Mouse (Mus musculus) intestine, postnatal 0 days (tissue): Measurements from ENCODE around the gene Cdc42bpb. TPM values are rescaled to one million over a fixed set of nuclear protein-coding genes. Genes with fewer than 3 reads are reported as not detected.

ENCODE experiments used
- ATAC-seq: fragments of 200-750 bp; cut with Nextera tagmentation; 2 replicates; pipeline ENCODE4 v1.8.0; 2017; ENCODE audit warnings: mild to moderate bottlenecking, moderate TSS enrichment, moderate library complexity
- H3K27ac ChIP-seq: fragments of 300-500 bp; sonication (generic); 2 replicates; pipeline ENCODE4 v1.5.1; 2014; ENCODE audit warnings: mild to moderate bottlenecking, low read depth, low read length, moderate library complexity
- H3K27me3 ChIP-seq: fragments of 300-500 bp; sonication (generic); replicated peaks from 2 replicates; pipeline ENCODE4 v1.6.1; 2014; ENCODE audit warnings: low read length, mixed read lengths; ENCODE audit not compliant: control insufficient read depth, insufficient read depth
- H3K36me3 ChIP-seq: fragments of 300-500 bp; sonication (generic); 2 replicates; pipeline ENCODE4 v1.6.1; 2014; ENCODE audit warnings: mild to moderate bottlenecking, moderate library complexity; ENCODE audit not compliant: control insufficient read depth, insufficient read depth
- H3K4me1 ChIP-seq: fragments of 300-500 bp; sonication (generic); replicated peaks from 2 replicates; pipeline ENCODE4 v1.6.1; 2014; ENCODE audit warnings: antibody characterized with exemption, low read length, mixed read lengths; ENCODE audit not compliant: control insufficient read depth, insufficient read depth
- H3K4me2 ChIP-seq: fragments of 300-500 bp; sonication (generic); replicated peaks from 2 replicates; pipeline ENCODE4 v1.6.1; 2014; ENCODE audit warnings: low read depth, mild to moderate bottlenecking, moderate library complexity
- H3K4me3 ChIP-seq: fragments of 300-500 bp; sonication (generic); 2 replicates; pipeline ENCODE4 v1.5.1; 2014; ENCODE audit warnings: low read depth, low read length
- H3K9ac ChIP-seq: fragments of 300-500 bp; sonication (generic); 2 replicates; pipeline ENCODE4 v1.6.1; 2014; ENCODE audit warnings: mild to moderate bottlenecking, low read depth, low read length
- H3K9me3 ChIP-seq: fragments of 300-500 bp; sonication (generic); 2 replicates; pipeline ENCODE4 v1.6.1; 2016; ENCODE audit warnings: mixed run types; ENCODE audit not compliant: control insufficient read depth
- CTCF ChIP-seq: sonication (generic); IDR thresholded peaks from 2 replicates; pipeline ENCODE4 v1.5.1; 2016; ENCODE audit warnings: low read depth, mild to moderate bottlenecking, control low read depth, antibody characterized with exemption, moderate library complexity
- WGBS: fragments of 180-500 bp; shearing (Covaris S2); extraction: QIAGEN DNeasy Blood & Tissue Kit; methylation state at CpG from one replicate; pipeline ENCODE4 v1.1.7; 2014; 5-methylcytosine and 5-hydroxymethylcytosine counted together
- polyA plus RNA-seq: library from polyadenylated mRNA; unstranded; fragments of >200 nt; fragmentation: Nextera tagmentation; extraction: Ambion mirVana; gene quantifications from 2 replicates; pipeline ENCODE4 v1.2.1, GENCODE M21; 2015

Cdc42bpb gene
- polyA plus RNA-seq, 1 experiment from 2014 or later: 27.2 TPM

GRCm38 (mm10) chr12:111276371-111276770 is 101.1 kb downstream of the Cdc42bpb start:
- Histone ChIP-seq H3K9ac (no peak overlapping the region), H3K27ac (no peak overlapping the region), H3K9me3 (no peaks in the 10 kb centered on the region), H3K36me3 (peaks cover 37% of the 10 kb centered on the region), H3K27me3 (peaks cover 40% of the 10 kb centered on the region), H3K4me1 (0 out of 2 replicates have a peak, but pooled peaks cover 6% of the 10 kb centered on the region), H3K4me3 (no peak overlapping the region), H3K4me2 (no peak overlapping the region)
- no peak for TF ChIP-seq CTCF
- ATAC-seq: no peak
- 62% methylated on average over 6 of the region's 6 CpGs for WGBS

- peaks cover 37% of the 10 kb centered on the region for H3K36me3 ChIP-seq
Measured at GRCm38 (mm10) chr12:111275150-111275841, 102.2 kb downstream of the Cdc42bpb start.

GRCm38 (mm10) chr12:111274447-111275149 is 102.9 kb downstream of the Cdc42bpb start:
- Histone ChIP-seq H3K4me2 (peak overlapping the region; percentile 54), H3K27ac (no peak overlapping the region), H3K36me3 (peaks cover 37% of the 10 kb centered on the region), H3K9me3 (no peaks in the 10 kb centered on the region), H3K4me3 (peak overlapping the region; percentile 31), H3K9ac (no peak overlapping the region), H3K27me3 (peaks cover 47% of the 10 kb centered on the region), H3K4me1 (0 out of 2 replicates have a peak, but pooled peaks cover 8% of the 10 kb centered on the region)
- TF ChIP-seq CTCF: no peak
- 15% methylated on average over 80 of the region's 80 CpGs for WGBS
- no peak for ATAC-seq

More at GRCm38 (mm10) chr12:111275150-111275841, 102.2 kb downstream of the Cdc42bpb start:
- Histone ChIP-seq H3K4me2 (peak overlapping the region; percentile 54), H3K4me3 (peak overlapping the region; percentile 31), H3K9ac (no peak overlapping the region), H3K4me1 (0 out of 2 replicates have a peak, but pooled peaks cover 7% of the 10 kb centered on the region), H3K9me3 (no peaks in the 10 kb centered on the region), H3K27ac (no peak overlapping the region), H3K27me3 (peaks cover 47% of the 10 kb centered on the region)
- no peak for ATAC-seq
- no peak for TF ChIP-seq CTCF
- WGBS: 29% methylated on average over 55 of the region's 58 CpGs

- Histone ChIP-seq H3K4me2 (peak overlapping the region; percentile 54), H3K36me3 (peaks cover 37% of the 10 kb centered on the region), H3K4me1 (0 out of 2 replicates have a peak, but pooled peaks cover 8% of the 10 kb centered on the region), H3K4me3 (peak overlapping the region; percentile 31), H3K27ac (no peak overlapping the region), H3K9ac (no peak overlapping the region), H3K9me3 (no peaks in the 10 kb centered on the region), H3K27me3 (peaks cover 47% of the 10 kb centered on the region)
- no peak for TF ChIP-seq CTCF
- no peak for ATAC-seq
- 17% methylated on average over 28 of the region's 28 CpGs for WGBS
Measured at GRCm38 (mm10) chr12:111274006-111274405, 103.5 kb downstream of the Cdc42bpb start.

- Histone ChIP-seq H3K9me3 (no peaks in the 10 kb centered on the region), H3K4me2 (peak overlapping the region; percentile 73), H3K4me3 (peak overlapping the region; percentile 50; the same call in 1 of the 2 replicates), H3K9ac (0 out of 2 replicates have a peak overlapping the region, but pooled peaks have one; percentile 51), H3K36me3 (peaks cover 37% of the 10 kb centered on the region), H3K27me3 (peaks cover 47% of the 10 kb centered on the region), H3K27ac (no peak overlapping the region), H3K4me1 (0 out of 2 replicates have a peak, but pooled peaks cover 8% of the 10 kb centered on the region)
- 23% methylated on average over 12 of the region's 12 CpGs for WGBS
- no peak for ATAC-seq
- peak; percentile 96 for TF ChIP-seq CTCF
Measured at GRCm38 (mm10) chr12:111272420-111272819, 105.1 kb downstream of the Cdc42bpb start.

GRCm38 (mm10) chr12:111271966-111272365 is 105.6 kb downstream of the Cdc42bpb start:
- Histone ChIP-seq H3K9me3 (no peaks in the 10 kb centered on the region), H3K4me3 (peak overlapping the region; percentile 50), H3K27ac (no peak overlapping the region), H3K4me1 (0 out of 2 replicates have a peak, but pooled peaks cover 8% of the 10 kb centered on the region), H3K4me2 (peak overlapping the region; percentile 73), H3K27me3 (peaks cover 47% of the 10 kb centered on the region), H3K36me3 (peaks cover 34% of the 10 kb centered on the region), H3K9ac (peak overlapping the region; percentile 51; the same call in 1 of the 2 replicates)
- ATAC-seq: no peak
- TF ChIP-seq CTCF: no peak
- 18% methylated on average over 8 of the region's 8 CpGs for WGBS
